Mouse (Mus musculus): Measurements from ENCODE around the gene Ttll3.
A peak's percentile ranks its signal among the peaks of the same experiment; 100 is the strongest.

Gene Ttll3

DNA sequence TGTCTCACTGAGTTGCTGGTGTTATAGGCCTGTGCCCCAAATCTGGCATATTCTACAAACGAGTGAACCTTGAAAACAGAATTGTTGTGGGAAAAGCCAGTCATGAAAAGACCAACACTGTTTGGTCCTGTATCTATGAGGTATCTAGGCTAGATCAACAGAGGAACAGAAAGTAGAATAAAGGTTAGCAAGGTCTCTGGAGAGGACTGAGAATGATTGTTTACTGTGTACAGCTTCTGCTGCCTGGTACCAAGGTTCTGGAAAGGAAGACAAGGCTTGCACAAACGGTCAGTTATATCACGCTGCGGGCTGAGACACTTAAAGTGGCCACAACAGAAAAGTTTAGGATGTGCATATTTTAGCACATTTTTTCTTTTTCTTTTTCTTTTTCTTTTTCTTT, 37.6 kb downstream of the Ttll3 start:
- no peak for DNase-seq

DNA sequence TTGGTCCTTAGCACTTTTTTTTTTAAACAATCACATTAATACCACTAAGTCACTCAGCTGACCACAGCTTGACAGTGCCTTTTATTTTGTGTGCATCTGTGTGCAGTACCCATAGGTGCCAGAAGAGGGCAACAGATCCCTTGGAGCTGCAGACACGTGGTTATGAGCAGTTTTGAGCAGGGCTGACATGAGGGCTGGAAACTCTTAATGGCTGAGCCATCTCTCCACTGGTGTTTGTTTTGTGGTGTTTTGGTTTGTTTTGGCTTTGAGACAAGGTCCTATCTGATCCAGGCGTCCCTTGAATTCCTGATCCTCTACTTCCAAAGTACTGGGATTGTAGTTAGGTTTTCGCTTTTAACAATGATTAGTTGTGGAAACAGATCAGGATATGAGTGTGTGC, 38.3 kb downstream of the Ttll3 start:
- peak; percentile 74 to 77 for DNase-seq

DNA sequence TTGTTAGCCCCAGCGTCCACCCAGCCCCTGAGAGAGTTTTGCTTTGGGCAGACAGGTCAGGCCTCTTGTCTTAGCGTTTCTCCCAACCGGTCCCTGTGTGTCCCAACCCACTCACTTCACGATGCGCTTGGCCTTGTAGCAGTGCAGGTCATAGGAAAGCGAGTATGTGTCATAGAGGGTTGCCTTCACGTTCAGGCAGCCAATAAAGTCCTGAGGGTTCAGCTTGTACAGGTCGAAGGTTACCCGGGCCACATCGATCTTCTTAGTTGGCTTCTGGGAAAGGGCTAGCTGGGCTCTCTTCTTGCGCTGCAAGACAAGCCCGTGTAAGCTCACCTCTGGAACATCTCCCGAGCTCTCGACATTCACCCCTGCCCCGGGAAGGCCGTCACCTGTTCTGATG, 38.9 kb downstream of the Ttll3 start:
- no peak for DNase-seq

DNA sequence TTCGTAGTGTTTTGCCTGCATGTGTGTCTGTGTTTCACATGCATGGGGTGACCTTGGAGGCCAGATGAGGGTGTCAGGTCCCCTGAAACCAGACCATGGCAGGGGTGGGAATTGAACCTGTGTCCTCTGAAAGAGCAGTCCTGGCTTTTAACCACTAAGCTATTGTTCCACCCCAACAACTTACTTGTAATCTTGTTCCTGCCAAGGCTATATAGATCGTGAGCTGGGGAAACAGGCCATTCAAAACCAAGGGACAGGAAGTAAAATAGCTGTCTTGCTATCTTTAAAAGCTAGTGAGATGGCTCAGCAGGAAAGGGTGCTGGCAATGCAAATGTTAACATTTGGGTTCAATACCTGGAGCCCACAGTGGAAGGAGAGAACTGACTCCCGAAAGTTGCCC, 40.9 kb downstream of the Ttll3 start:
- DNase-seq = no peak

DNA sequence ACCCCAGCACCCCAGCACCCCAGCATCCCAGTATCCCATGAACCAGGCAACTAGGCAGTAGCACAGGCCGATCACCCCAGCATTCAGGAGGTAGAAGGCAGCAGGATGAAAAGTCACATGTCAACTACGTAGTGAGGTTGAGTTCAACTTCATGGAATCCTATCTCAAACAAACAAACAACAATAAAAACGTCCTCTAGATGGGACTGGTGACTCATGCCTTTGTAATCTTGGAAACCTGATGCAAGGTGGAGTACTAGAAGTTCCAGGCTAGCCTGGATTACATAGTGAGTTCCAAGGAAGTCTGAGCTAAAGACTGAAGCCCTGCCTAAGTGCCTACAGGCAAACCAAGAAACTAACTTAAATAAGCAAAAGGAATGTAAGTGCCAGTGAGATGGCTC, 41.8 kb downstream of the Ttll3 start:
- DNase-seq = no peak

DNA sequence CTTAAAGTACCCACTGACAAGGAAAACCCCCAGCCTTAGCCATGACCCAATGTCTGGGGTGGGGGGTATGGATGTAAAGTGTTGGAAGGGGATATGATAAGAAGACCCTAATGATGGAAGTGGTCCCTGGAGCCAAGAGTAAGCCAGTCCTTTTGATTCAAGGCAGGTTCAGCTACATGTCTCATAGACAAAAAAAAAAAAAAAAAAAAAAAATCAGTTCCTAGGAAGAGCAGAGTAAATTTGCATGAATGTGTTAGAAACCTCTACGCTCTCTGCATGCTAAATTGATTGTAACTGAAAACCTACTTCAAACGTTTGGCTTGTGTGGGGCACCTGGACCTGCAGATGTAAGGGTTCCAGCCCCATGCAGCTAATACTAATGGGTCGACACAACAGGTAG, 42.7 kb downstream of the Ttll3 start:
- DNase-seq = no peak

DNA sequence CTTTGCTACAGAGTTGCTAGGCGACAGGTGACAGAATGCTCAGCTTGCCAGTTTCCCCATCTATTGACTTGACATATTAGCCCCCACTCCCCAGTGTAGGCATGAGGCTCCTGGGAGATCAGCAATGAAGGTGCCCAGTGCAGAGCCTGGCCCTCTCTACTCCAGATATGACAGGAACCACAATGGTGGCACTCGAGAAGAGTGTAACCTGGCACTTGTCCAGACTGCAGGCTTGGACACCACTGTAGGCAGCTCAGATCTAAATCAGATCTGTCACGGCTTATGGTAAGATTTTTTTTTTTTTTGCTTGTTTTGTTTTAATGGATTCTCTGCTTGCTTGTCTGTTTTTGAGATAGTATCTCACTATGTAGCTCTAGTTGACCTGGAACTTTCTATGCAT, 44.6 kb downstream of the Ttll3 start:
- DNase-seq = no peak

DNA sequence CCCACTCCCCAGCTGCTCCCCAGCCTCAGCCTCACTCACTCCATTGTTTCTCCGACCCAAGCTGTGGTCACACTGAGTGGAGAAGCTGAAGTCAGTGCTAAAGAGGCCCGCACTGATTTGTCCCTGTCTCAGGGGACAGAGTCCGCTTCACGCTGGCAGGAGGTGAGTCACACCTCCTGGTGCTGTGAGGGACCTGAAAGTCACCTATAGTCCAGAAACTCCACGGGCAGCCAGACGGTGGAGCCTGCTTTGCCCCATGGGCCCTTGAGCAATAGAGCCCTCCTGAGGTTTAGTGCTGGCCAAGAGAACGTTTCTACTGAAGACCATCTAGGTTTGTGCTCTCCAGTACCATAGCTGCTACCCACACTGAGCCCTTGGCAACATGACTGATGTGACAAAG, 45.6 kb downstream of the Ttll3 start:
- DNase-seq = no peak

DNA sequence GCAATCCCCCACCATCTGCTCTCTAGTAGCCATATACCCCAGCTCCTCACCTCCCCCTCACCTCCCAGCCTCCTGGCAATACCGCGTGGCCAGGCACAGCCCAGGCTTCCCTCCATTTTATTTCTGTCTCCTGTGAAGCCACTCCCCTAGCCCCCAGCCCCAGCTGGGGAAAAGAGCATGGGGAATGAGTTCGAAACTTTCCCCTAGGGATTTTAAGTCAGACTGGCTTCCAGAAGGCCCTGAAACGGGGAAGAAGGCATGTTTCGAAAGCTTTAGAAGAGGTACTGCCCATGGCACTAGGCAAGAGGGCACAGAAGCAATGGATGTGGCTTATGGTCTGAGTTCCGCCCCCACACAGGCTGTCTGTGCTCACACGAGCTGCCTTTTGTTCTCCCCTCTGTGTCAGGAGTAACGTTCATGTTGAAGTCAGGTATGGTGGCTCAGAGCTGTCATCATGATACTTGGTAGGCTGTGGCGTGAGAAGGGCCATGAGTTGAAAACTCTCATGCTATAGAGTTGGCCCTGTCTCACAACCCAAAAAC, 46.7 kb downstream of the Ttll3 start, which contains the start of gene Cidec:
TSS of gene Cidec (minus strand) at position 97 of the 542 bp plus-strand sequence.
- DNase-seq = no peak

DNA sequence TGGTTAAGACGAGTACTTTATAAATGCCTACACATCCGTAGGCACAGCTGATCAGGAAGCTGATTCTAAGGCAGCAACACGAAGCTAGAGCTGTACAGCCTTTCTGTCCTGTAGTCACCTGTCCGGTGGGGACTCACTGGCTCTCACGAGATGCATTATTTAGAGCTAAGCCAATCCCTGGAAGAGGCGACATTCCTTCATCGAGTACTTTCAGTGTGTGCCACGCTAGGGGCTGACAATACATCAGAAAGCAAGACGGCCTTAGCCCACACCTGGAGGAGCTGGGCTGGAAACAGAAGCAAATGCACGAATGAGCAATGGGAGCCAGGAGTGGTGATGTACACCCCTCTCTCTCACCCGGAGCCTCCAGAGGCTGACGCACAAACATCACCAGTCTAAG, 48.1 kb downstream of the Ttll3 start:
- no peak for DNase-seq

DNA sequence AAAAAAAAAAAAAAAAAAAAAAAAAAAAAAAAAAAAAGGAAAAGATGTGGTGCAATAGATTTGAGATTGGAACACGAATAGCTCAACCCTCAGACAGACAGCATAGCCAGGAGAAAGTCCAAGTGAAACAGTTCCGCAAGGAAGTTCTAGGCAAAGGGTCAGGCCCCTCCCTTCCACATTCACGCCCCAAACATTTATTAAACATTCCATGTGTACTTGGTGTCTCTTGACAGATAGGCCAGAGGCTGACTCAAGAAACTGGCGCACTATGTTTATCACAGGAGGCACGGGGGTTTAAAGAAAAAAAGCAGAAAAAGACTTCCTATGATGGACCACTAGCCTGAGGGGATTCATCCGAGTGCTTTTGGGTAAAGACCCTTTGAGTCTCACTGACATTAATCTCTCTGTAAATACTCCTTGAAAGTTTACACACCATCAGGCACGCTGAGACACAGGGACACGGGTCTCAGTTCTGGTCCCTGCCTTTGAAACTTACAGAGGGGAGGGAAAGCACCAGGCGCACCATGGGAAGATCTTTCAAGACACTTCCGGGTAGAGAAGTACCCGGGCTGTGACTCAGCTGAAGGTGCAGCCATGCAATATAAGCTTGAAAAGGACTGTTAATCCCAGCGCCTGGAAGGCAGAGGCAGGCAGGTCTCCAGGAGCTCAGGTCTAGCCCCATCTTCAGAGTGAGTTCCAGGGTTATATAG, 49.8 kb downstream of the Ttll3 start:
- DNase-seq = no peak

DNA sequence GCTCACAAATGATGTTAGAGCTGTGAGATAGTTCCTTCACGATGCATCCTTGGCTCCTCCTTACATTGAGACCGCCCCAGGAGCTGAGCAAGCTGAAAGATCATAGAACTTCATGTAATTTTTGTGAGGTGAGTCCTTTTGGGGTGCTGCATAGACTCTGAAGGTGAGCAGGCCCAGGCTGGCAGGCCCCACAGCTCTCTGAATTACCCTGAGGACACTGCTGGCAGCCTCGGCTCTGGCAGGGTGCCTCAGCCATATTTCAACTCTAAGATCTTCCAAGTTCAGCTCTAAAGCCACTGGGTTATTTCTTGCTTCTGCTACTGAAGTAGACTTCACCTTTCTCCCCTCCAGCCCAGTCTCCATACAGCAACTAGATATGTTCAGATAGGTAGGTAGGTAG, 51.6 kb downstream of the Ttll3 start:
- no peak for DNase-seq

DNA sequence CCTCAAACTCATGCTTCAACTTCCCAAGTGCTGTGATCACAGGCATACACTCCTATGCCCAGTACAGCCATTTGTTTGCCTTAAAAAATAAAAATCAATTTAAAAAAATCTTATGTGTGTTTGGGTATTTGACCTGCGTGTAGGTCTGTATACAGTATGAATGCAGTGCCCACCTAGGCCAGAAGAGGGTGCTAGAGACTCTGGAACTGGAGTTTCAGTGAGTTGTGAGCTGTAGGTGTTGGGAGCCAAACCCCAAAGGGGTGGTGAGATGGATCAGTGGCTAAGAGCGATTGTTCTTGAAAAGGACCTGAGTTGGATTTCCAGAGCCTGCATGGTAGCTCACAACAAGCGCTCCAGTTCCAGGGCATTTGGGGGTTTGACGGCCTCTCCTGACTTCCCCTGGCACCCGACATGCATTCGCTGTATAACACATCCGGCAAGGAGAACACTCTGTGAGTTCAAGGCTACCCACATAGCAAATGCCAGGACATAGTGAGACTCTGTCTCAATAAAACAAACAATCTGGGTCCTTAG, 52.2 kb downstream of the Ttll3 start:
- DNase-seq = peak; percentile 82 to 85

DNA sequence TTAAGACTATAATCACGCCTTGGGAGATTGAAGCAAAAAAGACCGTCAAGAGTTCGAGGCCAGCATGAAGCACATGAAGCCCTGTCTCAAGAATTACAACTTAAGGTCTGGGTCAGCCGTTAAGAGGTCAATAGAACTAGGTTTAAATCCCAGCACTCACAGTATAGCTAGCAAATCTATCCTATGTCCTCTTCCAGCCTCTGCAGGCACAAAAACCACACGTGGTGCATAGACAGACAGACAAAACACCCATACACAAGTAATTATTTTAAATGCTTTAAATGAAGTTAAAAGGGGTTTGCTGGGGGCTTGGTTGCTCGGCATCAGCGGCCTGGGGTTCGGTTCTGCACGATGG, 53.0 kb downstream of the Ttll3 start:
- no peak for DNase-seq

DNA sequence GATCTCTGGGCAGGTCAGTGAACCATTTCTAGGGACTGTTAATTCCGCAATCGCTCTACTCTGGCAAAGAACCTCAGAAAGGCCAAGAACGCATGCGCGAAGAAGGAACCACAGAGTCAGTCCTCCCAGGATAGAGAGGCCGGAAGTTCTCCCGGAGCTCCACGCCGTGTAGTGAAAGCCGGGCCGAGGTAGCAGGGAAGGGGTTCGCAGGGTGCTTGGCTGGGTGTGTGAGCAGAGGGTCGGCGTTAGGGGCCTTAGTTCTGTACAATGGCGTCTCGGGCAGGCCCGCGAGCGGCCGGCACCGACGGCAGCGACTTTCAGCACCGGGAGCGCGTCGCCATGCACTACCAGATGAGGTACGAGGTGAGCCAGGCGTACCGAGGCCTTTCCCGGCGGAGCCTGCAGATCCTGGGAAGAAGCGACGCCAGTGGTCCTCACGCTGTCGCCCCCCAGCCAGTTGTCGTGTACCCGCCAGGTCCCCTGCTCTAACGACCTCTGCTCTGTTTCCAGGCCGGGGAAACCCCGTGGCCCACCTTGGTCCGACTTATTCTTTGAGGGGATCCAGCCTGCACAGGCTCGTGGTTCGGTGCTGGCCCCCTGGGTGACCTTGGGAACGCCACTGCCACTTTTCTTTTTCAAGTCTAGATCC, 53.5 kb downstream of the Ttll3 start, which contains the start of gene Jagn1:
TSS of gene Jagn1 (plus strand) at position 128 of the 649 bp plus-strand sequence.
- DNase-seq = peak; percentile 93 to 94

DNA sequence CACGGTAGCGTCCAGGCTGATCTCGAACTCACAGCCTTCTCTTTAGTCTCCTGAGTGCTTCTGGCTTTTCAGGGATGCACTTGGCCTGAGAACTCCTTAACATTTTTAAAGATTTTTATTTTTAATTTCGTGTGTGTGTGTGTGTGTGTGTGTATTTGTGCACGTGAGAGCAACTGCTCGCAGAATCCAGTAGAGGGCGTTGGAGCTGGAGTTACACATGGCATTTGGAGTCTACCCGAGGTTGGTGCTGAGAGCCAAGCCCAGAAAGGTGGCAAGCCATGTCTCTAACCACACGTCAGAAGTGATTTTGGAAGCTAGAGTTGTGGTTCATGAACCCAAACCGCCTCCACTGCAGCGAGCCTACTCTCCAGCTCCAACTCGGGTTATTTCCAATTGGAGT, 54.0 kb downstream of the Ttll3 start:
- DNase-seq = peak; percentile 33 to 46

DNA sequence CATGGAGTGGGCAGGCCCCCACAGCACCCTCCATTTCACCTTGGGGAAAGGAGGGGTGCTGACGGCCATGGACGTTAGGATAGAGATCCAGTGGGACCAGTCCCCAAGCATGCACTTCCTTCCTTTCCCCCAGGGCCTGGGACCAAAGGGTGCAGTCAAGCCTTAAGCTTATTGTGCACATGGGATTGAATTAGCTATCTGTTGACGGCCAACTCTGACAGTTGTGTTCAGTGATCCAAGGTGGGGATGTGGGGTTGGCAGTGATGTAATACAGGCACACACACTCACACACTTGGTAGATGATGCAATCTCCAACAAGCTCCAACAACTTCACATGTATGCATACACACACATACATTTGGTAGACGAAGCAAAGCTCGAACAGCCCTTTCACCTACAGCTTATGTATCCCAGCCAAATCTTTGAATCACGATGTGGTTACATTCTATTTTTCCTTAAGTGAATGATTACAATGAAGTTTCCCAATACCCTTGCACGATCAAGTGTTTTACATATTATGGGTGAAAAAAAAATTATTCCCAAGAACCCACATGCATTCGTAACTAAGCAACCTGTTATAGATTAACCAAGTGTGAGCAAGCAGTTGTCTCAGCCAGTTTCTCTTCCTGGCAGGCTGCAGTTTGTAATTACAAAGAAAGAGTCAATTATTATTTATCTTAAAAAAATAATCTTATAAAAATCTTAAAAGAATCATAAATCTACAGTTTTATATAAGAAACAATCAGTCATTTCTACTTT, 55.3 kb downstream of the Ttll3 start:
- no peak for DNase-seq

DNA sequence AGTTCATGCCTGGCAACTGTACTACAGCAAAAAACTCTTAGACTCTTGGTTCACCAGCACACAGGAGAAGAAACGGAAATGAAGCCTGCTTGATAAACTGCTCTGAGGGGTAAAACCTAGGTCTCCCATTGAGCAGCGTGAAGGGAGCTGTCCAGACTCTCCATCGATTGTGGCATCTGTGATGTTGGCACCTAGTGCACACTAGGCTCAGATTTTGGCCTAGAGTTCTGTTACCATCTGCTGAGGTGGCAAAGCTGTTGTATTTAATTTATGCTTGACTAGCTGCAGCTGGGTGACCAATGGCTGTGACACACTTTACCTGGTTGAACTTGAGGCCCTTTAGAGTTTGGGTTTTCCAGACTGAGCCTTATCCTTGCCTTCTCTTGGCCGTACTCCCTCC, 58.6 kb downstream of the Ttll3 start:
- DNase-seq = no peak

DNA sequence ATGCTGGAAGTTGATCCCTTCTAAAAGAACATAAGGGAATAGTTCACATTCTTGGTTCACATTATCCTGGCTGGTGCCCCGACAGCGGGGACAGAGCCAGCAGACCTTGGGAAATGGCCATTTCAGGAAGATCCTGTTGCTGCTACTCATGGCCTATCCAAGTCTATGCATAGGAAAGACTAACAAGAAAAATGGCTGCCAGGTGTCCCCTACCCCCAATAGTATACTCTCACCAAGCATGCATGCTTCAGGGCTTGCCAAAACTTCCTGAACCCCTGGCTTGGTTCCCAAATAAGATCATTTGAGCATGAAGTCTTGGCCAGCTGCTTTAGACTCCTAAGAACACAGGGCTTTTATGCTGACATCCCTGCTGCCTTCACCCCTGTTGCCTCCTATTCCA, 62.8 kb downstream of the Ttll3 start:
- DNase-seq = no peak

DNA sequence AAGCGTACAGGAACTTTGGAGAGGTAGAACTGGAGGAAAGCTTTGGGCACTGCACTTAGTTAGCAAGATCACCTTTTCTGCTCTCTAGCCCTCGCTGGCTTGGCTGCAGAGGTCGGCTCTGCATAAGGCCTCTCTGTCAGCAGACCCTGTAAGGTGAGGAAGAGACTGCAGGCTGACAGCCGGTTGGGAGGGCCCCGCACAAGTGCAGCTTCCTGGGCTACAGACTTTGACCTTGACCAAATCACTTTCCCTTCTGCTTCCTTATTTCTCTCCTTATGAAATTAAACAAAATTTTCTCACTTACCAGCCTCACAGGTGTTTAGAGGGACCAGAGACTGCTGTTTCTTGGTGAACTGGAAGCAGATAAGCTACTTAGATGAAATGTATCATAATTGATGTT, 65.9 kb downstream of the Ttll3 start:
- DNase-seq = no peak

DNA sequence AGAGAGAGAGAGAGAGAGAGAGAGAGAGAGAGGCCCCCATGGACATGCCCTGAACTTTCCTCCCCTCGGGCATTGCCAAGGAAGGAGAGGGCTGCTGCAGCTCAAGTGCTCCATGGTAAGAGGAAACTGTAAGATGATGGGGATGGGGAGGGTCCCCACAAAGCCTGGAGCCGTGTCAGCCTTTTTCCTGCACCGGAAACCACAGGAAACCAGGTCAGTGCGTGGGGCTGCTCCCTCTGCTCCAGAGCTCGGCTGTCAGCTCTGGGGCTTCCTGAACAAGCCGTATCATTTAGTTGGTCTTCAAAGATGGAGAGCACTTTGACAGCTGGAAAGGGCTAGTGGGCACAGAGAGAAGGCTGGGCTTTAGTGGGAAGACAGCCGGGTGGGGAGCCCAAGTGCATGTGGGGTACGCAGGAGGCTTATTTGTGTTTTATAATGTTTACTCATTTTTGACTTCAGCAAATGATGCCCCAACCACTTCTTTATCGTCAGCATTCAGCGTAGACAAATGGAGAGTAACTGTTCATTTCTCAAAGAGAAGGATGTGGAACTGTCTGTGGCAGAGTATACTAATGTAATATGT, 69.0 kb downstream of the Ttll3 start, which contains the start of gene Il17re:
TSS of gene Il17re (plus strand) at position 533 of the 583 bp plus-strand sequence.
- DNase-seq = no peak

DNA sequence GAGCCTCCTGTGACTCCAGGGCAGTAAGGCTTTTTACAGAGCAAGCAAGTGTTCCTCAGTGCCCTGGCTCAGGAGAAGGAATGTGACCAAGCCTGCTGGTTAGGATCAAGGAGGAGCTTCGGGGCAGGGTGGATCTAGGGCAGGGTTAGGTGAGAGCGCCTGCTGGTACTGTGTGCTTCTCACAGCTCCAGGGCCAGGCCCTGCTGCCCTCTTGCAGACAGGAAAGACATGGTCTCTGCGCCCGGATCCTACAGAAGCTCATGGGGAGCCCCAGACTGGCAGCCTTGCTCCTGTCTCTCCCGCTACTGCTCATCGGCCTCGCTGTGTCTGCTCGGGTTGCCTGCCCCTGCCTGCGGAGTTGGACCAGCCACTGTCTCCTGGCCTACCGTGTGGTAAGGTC, 69.6 kb downstream of the Ttll3 start:
- DNase-seq = no peak

DNA sequence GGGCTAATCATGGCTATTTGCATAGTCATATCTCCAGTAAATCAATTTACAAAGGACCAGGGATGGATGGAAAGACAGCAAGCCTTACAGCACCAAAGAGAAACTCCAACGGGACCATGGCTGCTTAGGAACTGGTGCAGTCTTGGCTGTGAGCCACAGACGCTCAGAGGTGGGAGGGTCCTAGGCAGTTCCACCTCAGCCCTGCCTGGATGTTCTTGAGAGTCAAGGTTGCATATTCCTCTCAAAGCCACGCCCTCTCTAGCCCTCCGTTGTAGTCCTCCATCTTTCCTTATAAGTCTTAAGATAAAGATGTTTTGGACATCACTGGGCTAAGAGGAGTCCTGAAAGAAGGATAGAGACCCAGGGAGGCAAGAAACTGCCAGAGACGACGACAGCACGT, 75.0 kb downstream of the Ttll3 start:
- no peak for DNase-seq
